Mouse (Mus musculus): ENCODE results near the gene Prkcd.

DNA sequence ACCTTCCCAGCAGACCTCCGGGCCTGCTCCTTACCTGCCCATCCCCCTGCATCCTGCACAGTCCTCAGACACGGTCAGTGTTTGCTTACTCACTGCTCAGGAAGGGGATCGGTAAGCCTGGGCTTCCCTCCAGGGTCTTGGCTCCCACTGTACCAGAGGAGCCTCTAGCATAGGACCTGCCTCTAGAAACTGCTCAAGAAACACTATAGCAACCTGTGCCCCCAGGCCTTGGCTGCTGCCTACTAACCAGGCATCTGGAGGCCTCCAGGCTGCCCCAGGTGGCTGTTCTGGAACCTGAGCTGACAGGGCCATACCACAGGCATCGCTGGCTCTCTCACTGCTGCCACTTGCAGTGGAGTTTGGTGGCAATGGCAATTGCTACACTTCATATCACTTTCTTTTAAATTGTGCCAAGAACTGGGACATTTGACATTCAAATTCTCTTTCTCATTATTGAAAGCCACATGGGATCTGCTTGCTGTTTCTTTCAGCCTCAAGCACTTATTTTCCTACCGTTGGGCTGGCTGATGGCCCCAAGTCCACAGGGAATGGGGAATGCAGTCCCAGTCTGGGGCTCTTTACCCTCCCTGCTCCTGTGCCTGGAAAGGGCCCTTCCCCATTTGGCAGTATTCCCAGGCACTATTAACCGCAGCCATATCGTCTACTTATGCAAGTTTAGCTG, 39.1 kb downstream of the Prkcd start:
- TF ChIP-seq TCF12 (IDR thresholded peaks at IDR 0.05; ENCODE audit: insufficient read depth, poor library complexity, severe bottlenecking) (no peak), POLR2A (IDR thresholded peaks at IDR 0.05; ENCODE audit: insufficient read length, low read depth) (no peak), MAX (IDR thresholded peaks at IDR 0.05; ENCODE audit: low read depth) (no peak), MYOD1 (IDR thresholded peaks at IDR 0.05; ENCODE audit: control insufficient read depth in 1 of 3, insufficient read length in 2 of 3, low read depth in 2 of 3) (no peak), MYOG (IDR thresholded peaks at IDR 0.05; ENCODE audit: control insufficient read depth in 1 of 3, insufficient read depth in 1 of 3, insufficient read length in 2 of 3, low read depth in 2 of 3) (no peak), POLR2AphosphoS2 (IDR thresholded peaks at IDR 0.05; ENCODE audit: insufficient read length, low read depth) (no peak), CEBPB (IDR thresholded peaks at IDR 0.05; ENCODE audit: insufficient read depth, poor library complexity, severe bottlenecking) (no peak), USF1 (IDR thresholded peaks at IDR 0.05; ENCODE audit: low read depth) (no peak), E2F4 (IDR thresholded peaks at IDR 0.05; ENCODE audit: insufficient read depth) (no peak)

Data from myocyte (in vitro differentiated cells).